Mouse (Mus musculus) liver, embryonic 15.5 days (tissue): ENCODE measurements around the gene Sfxn4. TPM values are rescaled to one million over a fixed set of nuclear protein-coding genes. Genes with fewer than 3 reads are reported as not detected.

Experiments used
- ATAC-seq: fragments of 200-750 bp; cut with Nextera tagmentation; 2 replicates; pipeline ENCODE4 v1.8.0; 2017; ENCODE audit warnings: moderate number of reproducible peaks, mild to moderate bottlenecking, moderate library complexity; ENCODE audit not compliant: insufficient read depth
- H3K27ac ChIP-seq: fragments of 300-500 bp; sonication (generic); replicated peaks from 2 replicates; pipeline ENCODE4 v1.5.1; 2015; ENCODE audit warnings: mild to moderate bottlenecking, inconsistent platforms
- H3K27me3 ChIP-seq: fragments of 300-500 bp; sonication (generic); 2 replicates; pipeline ENCODE4 v1.6.1; 2015; ENCODE audit warnings: mild to moderate bottlenecking, inconsistent platforms
- H3K36me3 ChIP-seq: fragments of 300-500 bp; sonication (generic); replicated peaks from 2 replicates; pipeline ENCODE4 v1.6.1; 2015; ENCODE audit warnings: moderate library complexity, mild to moderate bottlenecking, inconsistent platforms
- H3K4me1 ChIP-seq: fragments of 300-500 bp; sonication (generic); replicated peaks from 2 replicates; pipeline ENCODE4 v1.6.1; 2015; ENCODE audit warnings: inconsistent platforms
- H3K4me2 ChIP-seq: fragments of 300-500 bp; sonication (generic); 2 replicates; pipeline ENCODE4 v1.6.1; 2015; ENCODE audit warnings: moderate library complexity, mild to moderate bottlenecking, inconsistent platforms
- H3K4me3 ChIP-seq: fragments of 300-500 bp; sonication (generic); replicated peaks from 2 replicates; pipeline ENCODE4 v1.5.1; 2015; ENCODE audit warnings: mild to moderate bottlenecking, inconsistent platforms
- H3K9ac ChIP-seq: fragments of 300-500 bp; sonication (generic); 2 replicates; pipeline ENCODE4 v1.6.1; 2015; ENCODE audit warnings: moderate library complexity, mild to moderate bottlenecking, inconsistent platforms
- H3K9me3 ChIP-seq: fragments of 300-500 bp; sonication (generic); replicated peaks from 2 replicates; pipeline ENCODE4 v1.6.1; 2016; ENCODE audit warnings: inconsistent platforms
- WGBS: fragments of 180-500 bp; shearing (Covaris S2); methylation state at CpG from one replicate; pipeline ENCODE4 v1.1.7; 2015; ENCODE audit warnings: mixed read lengths; ENCODE audit not compliant: insufficient replicate concordance; 5-methylcytosine and 5-hydroxymethylcytosine counted together
- polyA plus RNA-seq: library from polyadenylated mRNA; unstranded; fragments of >200 nt; fragmentation: Nextera tagmentation; extraction: Ambion mirVana; gene quantifications from 2 replicates; pipeline ENCODE4 v1.2.1, GENCODE M21; 2015

Gene Sfxn4
- polyA plus RNA-seq, 1 experiment from 2014 or later = 0.62 TPM

DNA sequence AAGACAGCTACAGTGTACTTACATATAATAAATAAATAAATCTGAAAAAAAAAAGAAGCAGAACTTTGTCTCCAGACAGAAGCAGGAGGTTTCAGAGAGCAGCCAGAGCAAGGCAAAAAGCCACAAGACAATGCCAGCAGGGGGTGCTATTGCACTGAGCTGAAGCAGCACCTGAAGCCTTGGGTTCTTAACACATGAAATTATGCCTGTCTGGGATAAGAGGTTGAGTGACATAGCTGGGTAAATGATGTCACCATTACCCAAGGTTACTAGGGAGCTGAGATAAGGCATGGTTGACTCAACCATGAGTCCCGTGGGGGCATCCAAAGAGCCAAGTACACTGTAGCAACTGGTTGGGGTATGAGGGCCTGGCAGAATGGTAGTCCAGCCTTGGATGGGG lies 23.5 kb downstream of the Sfxn4 start:
- no peak overlapping the region for H3K4me3 ChIP-seq
- H3K36me3 ChIP-seq = peaks cover 69% of the 10 kb centered on the region
- H3K4me1 ChIP-seq = peaks cover 11% of the 10 kb centered on the region
- no peaks in the 10 kb centered on the region for H3K27me3 ChIP-seq
- H3K9ac ChIP-seq = no peak overlapping the region
- no peak overlapping the region for H3K4me2 ChIP-seq
- 25% methylated on average over 1 of the region's 1 CpGs for WGBS
- peak; percentile 66 for ATAC-seq
- no peak overlapping the region; the same call in 1 of the 2 replicates for H3K27ac ChIP-seq
- no peaks in the 10 kb centered on the region for H3K9me3 ChIP-seq

DNA sequence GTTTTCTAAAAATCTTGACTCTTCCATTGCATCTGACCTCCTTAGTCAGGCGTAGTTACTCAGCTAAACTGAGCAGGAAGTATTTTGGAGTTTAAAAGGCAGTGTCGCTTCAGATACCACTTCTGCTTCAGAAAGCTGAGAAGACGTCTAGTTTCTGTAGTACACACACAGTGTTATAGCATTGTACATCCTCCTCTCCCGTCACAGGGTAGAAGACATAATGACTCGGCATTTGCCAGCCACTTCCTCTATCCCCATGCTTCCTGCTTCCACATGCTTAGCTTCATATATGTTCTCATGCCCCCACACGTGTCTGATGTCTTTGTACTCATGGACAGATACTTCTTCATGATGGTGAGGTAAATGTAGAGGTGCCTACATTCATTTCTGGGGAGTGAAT lies 42.6 kb downstream of the Sfxn4 start:
- H3K4me1 ChIP-seq = peaks cover 8% of the 10 kb centered on the region
- no peak overlapping the region; the same call in 1 of the 2 replicates for H3K27ac ChIP-seq
- no peak overlapping the region for H3K4me3 ChIP-seq
- no peak; the same call in 1 of the 2 replicates for ATAC-seq
- H3K4me2 ChIP-seq = no peak overlapping the region
- H3K36me3 ChIP-seq = peaks cover 82% of the 10 kb centered on the region
- H3K27me3 ChIP-seq = no peaks in the 10 kb centered on the region
- no peak overlapping the region for H3K9ac ChIP-seq
- H3K9me3 ChIP-seq = no peaks in the 10 kb centered on the region
- WGBS = 49% methylated on average over 6 of the region's 6 CpGs

DNA sequence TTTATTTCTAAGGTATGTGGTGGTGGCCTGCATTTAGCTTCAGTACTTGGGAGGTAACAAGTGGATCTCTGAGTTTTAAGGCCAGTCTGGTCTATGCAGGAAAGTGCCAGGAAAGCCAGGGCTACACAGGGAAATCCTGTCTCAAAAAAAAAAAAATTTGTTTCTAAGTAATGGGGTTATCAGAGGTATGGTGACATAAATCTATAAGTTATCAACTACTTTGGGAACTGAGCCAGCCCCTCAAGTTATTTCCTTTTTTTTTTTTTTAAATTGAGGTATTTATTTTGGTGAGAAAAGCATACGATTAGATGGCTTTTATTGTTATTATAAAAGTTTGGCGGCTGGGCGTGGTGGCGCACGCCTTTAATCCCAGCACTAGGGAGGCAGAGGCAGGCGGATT lies 48.1 kb downstream of the Sfxn4 start:
- ATAC-seq = no peak
- Histone ChIP-seq H3K27ac (no peak overlapping the region), H3K9ac (no peak overlapping the region), H3K36me3 (peaks cover 30% of the 10 kb centered on the region), H3K9me3 (no peaks in the 10 kb centered on the region), H3K27me3 (no peaks in the 10 kb centered on the region), H3K4me2 (peak overlapping the region; percentile 78; the same call in 1 of the 2 replicates), H3K4me1 (peaks cover 42% of the 10 kb centered on the region), H3K4me3 (no peak overlapping the region)
- 90% methylated on average over 6 of the region's 6 CpGs for WGBS

DNA sequence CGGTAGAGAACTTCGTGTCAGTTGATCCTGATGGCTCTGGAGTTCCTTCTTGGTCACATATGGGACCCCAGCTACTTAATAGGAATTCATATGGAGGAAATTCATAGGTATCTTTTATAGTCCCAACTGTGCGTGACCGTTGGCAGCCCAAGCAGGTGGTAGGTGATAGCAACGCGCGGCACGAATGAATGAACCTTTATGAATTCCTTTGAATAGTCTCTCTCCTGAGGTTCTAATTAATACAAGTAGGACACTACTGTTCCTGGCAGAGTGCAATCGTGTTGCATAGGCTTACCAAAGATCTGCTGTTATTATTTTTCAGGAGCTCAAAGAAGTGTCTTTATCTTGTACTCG lies 49.3 kb downstream of the Sfxn4 start:
- Histone ChIP-seq H3K27me3 (no peaks in the 10 kb centered on the region), H3K9ac (peak overlapping the region; percentile 79), H3K4me1 (peaks cover 42% of the 10 kb centered on the region), H3K36me3 (peaks cover 23% of the 10 kb centered on the region), H3K27ac (peak overlapping the region; percentile 91), H3K4me2 (peak overlapping the region; percentile 78), H3K4me3 (peak overlapping the region; percentile 81), H3K9me3 (no peaks in the 10 kb centered on the region)
- WGBS = 6% methylated on average over 10 of the region's 10 CpGs
- ATAC-seq = peak; percentile 8

DNA sequence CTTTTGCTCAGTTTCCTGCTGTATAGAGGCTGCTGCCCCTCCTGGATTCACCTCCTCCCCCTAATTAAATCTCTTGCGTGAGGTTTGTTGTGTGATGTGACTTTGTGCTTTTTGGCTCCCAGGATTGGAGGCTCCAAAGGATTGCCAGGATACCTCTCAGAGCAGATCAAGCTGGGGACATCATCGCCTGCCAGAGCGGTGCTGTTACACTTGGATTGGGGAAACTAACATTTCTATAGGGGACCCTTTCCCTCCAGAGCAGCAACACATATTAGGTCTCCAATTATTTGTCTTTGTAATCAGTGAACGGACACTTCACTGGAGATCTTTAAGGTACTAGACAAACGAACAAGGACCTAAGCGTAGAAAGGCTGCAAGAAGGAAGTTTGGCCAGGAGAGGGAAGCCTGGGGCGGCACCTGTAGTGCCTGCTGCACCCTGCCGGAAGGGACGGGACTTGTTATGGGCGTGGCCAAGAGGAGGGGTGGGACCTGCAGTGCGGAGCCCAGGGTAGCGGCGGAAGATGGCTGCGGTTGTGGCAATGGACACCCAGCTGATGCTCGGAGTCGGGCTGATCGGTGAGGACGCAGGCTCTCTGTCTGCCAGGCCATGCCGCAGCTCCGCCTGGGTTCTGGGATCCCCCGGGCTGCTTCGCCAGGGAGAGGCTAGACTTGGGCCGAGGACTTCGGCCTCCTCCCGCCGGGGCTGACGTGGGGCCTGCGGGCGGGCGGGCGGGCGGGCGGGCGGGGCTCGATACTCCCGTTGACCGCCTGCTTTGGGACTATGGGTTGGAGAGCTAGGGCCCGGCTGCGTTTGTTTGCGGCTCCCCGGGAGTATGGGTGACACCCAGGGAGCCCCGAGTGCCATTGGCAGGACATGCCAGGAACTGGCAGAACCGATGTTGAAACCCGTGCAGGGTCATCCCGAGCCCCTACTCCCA lies 49.9 kb downstream of the Sfxn4 start, which contains the start of gene Fam45a:
Gene Fam45a (plus strand): TSS at position 488 of the 938 bp plus-strand sequence.
- H3K4me2 ChIP-seq = peak within 1 kb of the TSS; percentile 78
- peaks cover 17% of the 10 kb centered on the region for H3K36me3 ChIP-seq
- peaks cover 42% of the 10 kb centered on the region for H3K4me1 ChIP-seq
- ATAC-seq = peak; percentile 100
- 4% methylated on average over 42 of the region's 45 CpGs for WGBS
- H3K27me3 ChIP-seq = no peaks in the 10 kb centered on the region
- peak within 1 kb of the TSS; percentile 81 for H3K4me3 ChIP-seq
- no peaks in the 10 kb centered on the region for H3K9me3 ChIP-seq
- peak within 1 kb of the TSS; percentile 91 for H3K27ac ChIP-seq
- H3K9ac ChIP-seq = peak within 1 kb of the TSS; percentile 79

DNA sequence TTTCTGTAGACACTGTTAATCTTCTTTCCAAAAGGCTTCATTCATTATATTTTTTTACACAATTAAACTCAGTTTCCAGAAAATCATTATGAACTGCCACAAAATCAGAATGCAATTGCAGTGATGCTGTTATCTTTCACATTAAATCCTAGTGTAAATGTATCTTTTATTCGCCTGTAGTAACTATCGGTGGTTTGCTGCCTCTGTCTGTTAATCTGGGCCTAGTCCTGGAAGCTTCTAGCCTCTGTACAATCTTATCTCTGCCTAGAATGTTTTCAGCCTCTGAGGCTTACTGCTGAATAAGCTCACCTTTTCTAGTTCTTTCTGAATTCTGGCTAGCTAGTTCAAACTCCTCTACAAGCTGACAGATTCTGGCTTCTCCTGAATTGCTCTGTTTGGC lies 51.4 kb downstream of the Sfxn4 start:
- Histone ChIP-seq H3K4me3 (no peak overlapping the region), H3K4me1 (peaks cover 42% of the 10 kb centered on the region), H3K9me3 (no peaks in the 10 kb centered on the region), H3K4me2 (no peak overlapping the region), H3K27ac (no peak overlapping the region), H3K27me3 (no peaks in the 10 kb centered on the region), H3K36me3 (peaks cover 4% of the 10 kb centered on the region), H3K9ac (no peak overlapping the region)
- no peak for ATAC-seq
- WGBS = 16% methylated on average over 2 of the region's 2 CpGs

DNA sequence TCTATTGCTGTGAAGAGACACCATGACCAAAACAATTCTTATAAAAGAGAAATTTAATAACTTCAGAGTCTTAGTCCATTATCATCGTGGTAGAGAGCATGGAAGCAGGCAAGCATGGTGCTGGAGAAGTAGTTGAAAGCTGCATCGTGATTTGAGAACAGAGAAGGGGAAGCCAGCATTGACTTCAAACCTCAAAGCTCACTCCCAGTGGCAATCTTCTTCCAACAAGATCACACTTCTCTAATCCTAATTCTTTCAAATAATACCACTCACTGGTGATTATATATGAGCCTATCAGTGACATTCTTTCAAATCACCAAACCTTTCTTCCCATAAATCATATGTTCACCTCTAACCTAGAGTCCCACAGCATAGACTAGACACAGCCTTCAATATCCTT lies 56.4 kb downstream of the Sfxn4 start:
- no peaks in the 10 kb centered on the region for H3K27me3 ChIP-seq
- H3K4me1 ChIP-seq = peaks cover 30% of the 10 kb centered on the region
- no peak overlapping the region for H3K9ac ChIP-seq
- H3K4me2 ChIP-seq = no peak overlapping the region
- no peak overlapping the region for H3K4me3 ChIP-seq
- no peak overlapping the region for H3K27ac ChIP-seq
- no peak for ATAC-seq
- 32% methylated on average over 2 of the region's 2 CpGs for WGBS
- H3K9me3 ChIP-seq = no peaks in the 10 kb centered on the region
- H3K36me3 ChIP-seq = no peaks in the 10 kb centered on the region

DNA sequence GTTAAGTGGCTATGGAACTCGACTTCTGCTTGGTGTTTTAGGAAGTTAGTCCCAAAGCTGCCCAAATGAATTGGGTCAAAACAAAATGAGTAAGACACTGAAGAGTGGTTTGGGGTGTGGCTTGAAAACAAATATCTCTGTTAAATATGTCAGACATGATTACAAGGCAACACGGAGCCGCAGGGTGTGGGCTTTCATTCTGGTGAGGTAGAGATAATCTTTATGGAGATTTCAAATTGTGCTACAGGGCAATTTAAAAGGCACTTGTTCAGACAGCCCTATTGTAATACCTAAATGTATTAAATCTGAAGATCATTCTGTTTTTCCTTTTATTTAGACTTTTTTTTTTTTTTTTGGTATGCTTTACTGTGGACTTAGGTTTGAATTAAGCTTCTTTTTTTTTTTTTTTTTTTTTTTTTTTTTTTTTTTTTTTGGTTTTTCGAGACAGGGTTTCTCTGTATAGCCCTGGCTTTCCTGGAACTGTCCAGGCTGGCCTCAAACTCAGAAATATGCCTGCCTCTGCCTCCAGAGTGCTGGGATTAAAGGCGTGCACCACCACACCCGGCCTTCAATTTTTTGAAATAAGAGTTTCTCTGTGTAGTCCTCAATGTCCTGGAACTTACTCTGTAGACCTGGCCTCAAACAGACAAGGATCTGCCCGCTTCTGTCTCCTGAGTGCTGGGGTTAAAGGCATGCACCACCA lies 61.3 kb downstream of the Sfxn4 start:
- H3K27me3 ChIP-seq = no peaks in the 10 kb centered on the region
- peaks cover 51% of the 10 kb centered on the region for H3K4me1 ChIP-seq
- 28% methylated on average over 7 of the region's 7 CpGs for WGBS
- peak overlapping the region; percentile 83 for H3K27ac ChIP-seq
- peak; percentile 87 for ATAC-seq
- H3K4me3 ChIP-seq = no peak overlapping the region
- H3K9ac ChIP-seq = no peak overlapping the region
- no peaks in the 10 kb centered on the region for H3K9me3 ChIP-seq
- peak overlapping the region; percentile 53 for H3K4me2 ChIP-seq
- H3K36me3 ChIP-seq = no peaks in the 10 kb centered on the region; the same call in 1 of the 2 replicates

DNA sequence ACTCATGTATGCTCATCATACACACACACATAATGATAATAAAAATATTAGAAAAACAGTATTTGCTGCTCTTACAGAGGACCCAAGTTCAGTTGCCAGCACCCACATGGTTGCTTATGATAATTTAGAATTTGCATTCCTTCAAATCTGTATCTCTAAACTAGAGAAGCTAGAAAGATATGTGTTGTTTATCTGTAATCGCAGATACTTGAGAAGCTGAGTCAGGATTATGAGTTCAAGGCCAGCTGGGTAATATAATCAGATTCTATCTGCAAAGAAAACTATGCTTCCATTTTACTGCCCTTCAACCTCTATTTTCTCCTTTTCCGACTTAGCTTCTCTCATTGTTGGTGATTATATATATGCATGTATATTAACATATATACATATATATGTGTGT lies 63.9 kb downstream of the Sfxn4 start:
- peaks cover 55% of the 10 kb centered on the region for H3K4me1 ChIP-seq
- H3K9me3 ChIP-seq = no peaks in the 10 kb centered on the region
- no peaks in the 10 kb centered on the region; the same call in 1 of the 2 replicates for H3K36me3 ChIP-seq
- no peak overlapping the region for H3K4me2 ChIP-seq
- ATAC-seq = no peak
- no peak overlapping the region for H3K27ac ChIP-seq
- H3K4me3 ChIP-seq = no peak overlapping the region
- 87% methylated on average over 2 of the region's 2 CpGs for WGBS
- no peak overlapping the region for H3K9ac ChIP-seq
- no peaks in the 10 kb centered on the region for H3K27me3 ChIP-seq

DNA sequence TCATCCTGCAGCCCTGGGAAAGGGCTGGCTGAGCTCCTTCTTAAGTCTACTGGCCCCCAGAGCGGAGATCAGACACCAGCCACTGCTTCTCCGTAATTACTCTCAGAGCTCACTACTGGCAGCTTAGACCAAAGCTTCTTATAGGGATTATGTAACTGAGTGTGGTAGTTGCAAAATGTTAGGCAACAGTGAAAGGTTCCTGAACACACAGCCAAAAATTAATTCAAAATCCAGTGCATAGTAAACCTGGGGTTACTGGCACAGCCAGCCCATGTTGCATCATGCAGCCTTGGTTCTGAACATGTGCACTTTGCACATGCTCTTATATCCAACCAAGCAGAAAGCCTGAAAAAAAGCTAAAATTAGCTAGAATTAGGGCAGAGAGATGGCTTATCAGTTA lies 66.0 kb downstream of the Sfxn4 start:
- Histone ChIP-seq H3K36me3 (no peaks in the 10 kb centered on the region; the same call in 1 of the 2 replicates), H3K9ac (no peak overlapping the region), H3K4me1 (peaks cover 42% of the 10 kb centered on the region), H3K4me2 (no peak overlapping the region), H3K9me3 (no peaks in the 10 kb centered on the region), H3K27me3 (no peaks in the 10 kb centered on the region), H3K4me3 (no peak overlapping the region), H3K27ac (peak overlapping the region; percentile 64)
- no peak for ATAC-seq
- 81% methylated on average over 2 of the region's 2 CpGs for whole genome bisulfite sequencing

DNA sequence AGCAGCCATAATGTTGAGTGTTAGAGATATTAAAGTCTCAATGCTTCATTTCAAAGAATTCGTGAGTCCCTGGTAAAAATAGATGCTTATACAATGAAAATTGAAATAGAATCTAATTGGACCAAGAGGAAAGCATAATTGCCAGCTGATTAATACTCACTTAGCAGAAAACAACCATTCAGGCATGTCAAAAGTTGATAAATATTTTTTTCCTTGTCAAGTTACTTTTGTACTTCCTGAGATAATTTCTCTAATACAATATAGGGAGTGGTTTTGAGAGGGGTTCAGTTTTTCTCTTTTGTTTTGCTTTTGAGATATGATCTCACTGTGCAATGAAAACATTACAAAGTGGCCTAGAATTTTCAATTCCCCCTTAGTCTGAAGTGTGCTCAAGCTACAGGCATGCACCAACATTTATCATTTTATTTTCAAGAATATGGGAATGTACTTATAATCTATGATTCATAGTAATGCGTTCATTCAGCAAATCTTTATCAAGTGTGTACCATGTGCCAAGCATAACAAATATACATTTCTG lies 68.0 kb downstream of the Sfxn4 start:
- Histone ChIP-seq H3K4me3 (no peak overlapping the region), H3K4me2 (no peak overlapping the region), H3K4me1 (peaks cover 28% of the 10 kb centered on the region), H3K27ac (0 out of 2 replicates have a peak overlapping the region, but pooled peaks have one; percentile 6), H3K9ac (no peak overlapping the region), H3K27me3 (no peaks in the 10 kb centered on the region), H3K9me3 (no peaks in the 10 kb centered on the region), H3K36me3 (no peaks in the 10 kb centered on the region; the same call in 1 of the 2 replicates)
- 62% methylated on average over 2 of the region's 2 CpGs for WGBS
- ATAC-seq = no peak
